Mouse (Mus musculus) liver, adult 2 months (tissue): ENCODE data around the gene Gfy. TPM values are rescaled to one million over a fixed set of nuclear protein-coding genes. Genes with fewer than 3 reads are reported as not detected.
"Not testable (repeated sequence)": the region's sequence is repeated elsewhere in the genome, so short reads cannot be mapped to it uniquely, and the experiment has no call there.

Experiments used
- DNase-seq: peaks from one replicate; pipeline ENCODE4 v3.0.0-alpha.2; 2011; ENCODE audit warnings: low read depth, low spot score; ENCODE audit errors: extremely low read depth
- H3K27ac ChIP-seq: fragments of 200-500 bp; replicated peaks from 2 replicates; pipeline ENCODE4 v1.5.1; 2012; ENCODE audit warnings: low read depth, mild to moderate bottlenecking, control low read depth, inconsistent platforms, low read length; ENCODE audit not compliant: insufficient read depth
- H3K27me3 ChIP-seq: fragments of 200-500 bp; 2 replicates; pipeline ENCODE4 v1.6.1; 2012; ENCODE audit warnings: mild to moderate bottlenecking, moderate library complexity, low read length, inconsistent platforms; ENCODE audit not compliant: control insufficient read depth, insufficient read depth
- H3K36me3 ChIP-seq: fragments of 200-500 bp; 2 replicates; pipeline ENCODE4 v1.6.1; 2012; ENCODE audit warnings: low read length, inconsistent platforms; ENCODE audit not compliant: control insufficient read depth, insufficient read depth
- H3K4me1 ChIP-seq: fragments of 200-500 bp; 2 replicates; pipeline ENCODE4 v1.6.1; 2011; ENCODE audit warnings: low read length; ENCODE audit not compliant: control insufficient read depth, insufficient read depth
- H3K4me3 ChIP-seq: fragments of 200-500 bp; 2 replicates; pipeline ENCODE4 v1.5.1; 2011; ENCODE audit warnings: low read depth, mild to moderate bottlenecking, control low read depth, low read length, moderate library complexity; ENCODE audit not compliant: insufficient read depth
- H3K79me2 ChIP-seq: fragments of 200-500 bp; 2 replicates; pipeline ENCODE4 v1.6.1; 2012; ENCODE audit warnings: inconsistent platforms, mild to moderate bottlenecking, low read length, moderate library complexity; ENCODE audit not compliant: control insufficient read depth, insufficient read depth
- H3K9ac ChIP-seq: fragments of 200-500 bp; 2 replicates; pipeline ENCODE4 v1.6.1; 2012; ENCODE audit warnings: low read depth, mild to moderate bottlenecking, control low read depth, inconsistent platforms, low read length
- CTCF ChIP-seq: fragments of 200-500 bp; IDR thresholded peaks from 2 replicates; pipeline ENCODE4 v1.5.1; 2011; ENCODE audit warnings: low read depth, low read length, control low read depth
- POLR2A ChIP-seq: fragments of 200-500 bp; IDR thresholded peaks from 2 replicates; pipeline ENCODE4 v1.6.1; 2011; ENCODE audit warnings: low read length, control low read depth; ENCODE audit not compliant: insufficient read depth; ENCODE audit errors: extremely low read depth
- WGBS: fragments of 180-500 bp; shearing (Covaris S2); methylation state at CpG from one replicate; pipeline ENCODE4 v1.1.7; 2018; 5-methylcytosine and 5-hydroxymethylcytosine counted together
- polyA plus RNA-seq: library from polyadenylated mRNA; depleted of rRNA; stranded (reverse); fragments of >200 nt; gene quantifications from 2 replicates; pipeline ENCODE4 v1.2.3, GENCODE M21; 2012
- total RNA-seq: library from RNA; depleted of rRNA; stranded (reverse); fragments of >200 nt; gene quantifications from 2 replicates; pipeline ENCODE4 v1.2.3, GENCODE M21; 2014

The Gfy gene
- total and polyA plus RNA-seq, 2 experiments, result not detected

DNA sequence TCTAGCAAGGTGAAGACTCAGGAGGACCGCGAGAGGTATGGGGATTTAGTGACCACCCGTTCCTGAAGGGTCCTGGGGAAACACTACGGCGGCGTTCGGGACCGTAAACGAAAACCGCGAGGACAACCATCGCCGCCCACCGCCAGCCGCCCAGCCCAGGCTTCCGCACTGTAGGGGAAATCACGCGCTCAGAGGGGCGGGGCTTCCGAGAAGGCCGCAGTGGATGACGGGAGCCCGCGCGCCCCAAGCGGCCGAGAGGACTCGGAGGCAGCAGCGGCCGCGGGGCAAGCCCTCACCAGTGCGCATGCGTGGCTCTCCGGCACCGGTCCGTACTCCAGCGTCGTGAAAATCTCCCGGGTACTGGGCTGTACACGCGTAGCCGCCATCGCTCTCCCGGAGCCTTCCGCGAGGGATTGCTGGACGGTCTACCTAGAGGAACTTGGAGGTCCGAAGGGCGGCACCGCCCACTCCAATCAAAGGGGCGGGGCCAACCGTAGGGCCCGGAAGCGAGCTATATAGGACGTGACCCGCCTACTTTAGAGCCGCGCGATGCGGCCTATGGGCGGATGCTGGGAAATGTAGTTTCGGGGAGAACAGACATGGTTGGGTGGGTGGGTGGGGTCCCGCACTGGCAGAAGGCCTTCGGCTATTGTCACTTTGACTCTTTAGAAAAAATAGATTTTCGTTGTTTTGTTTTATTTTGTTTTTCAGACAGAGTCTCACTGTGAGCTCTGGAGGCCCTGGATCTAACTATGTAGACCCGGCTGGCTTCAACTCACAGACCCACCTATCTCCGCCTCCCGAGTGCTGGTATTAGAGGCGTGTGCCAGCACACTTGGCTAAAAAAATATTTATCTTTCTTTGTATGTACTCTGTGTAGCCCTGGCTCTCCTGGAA lies 25.0 kb downstream of the Gfy start, which contains the start of the genes Pih1d1 and Aldh16a1:
Gene Pih1d1, plus strand, starts transcription at position 208 of the 897 bp plus-strand sequence.
Gene Aldh16a1, minus strand, starts transcription at position 489 of the 897 bp plus-strand sequence.
- Histone ChIP-seq H3K9ac (peak within 1 kb of the TSS; percentile 99), H3K36me3 (no peaks in the 10 kb centered on the region), H3K79me2 (no peaks in the 10 kb centered on the region), H3K4me3 (peak within 1 kb of the TSS; percentile 85), H3K27me3 (no peaks in the 10 kb centered on the region), H3K27ac (peak within 1 kb of the TSS; percentile 97), H3K4me1 (peaks cover 5% of the 10 kb centered on the region; the same call in 1 of the 2 replicates)
- peak; percentile 82 for DNase-seq
- WGBS, result under 1% methylated on average over 69 of the region's 69 CpGs
- peak; percentile 90 for TF ChIP-seq POLR2A
- TF ChIP-seq CTCF, result peak; percentile 55

DNA sequence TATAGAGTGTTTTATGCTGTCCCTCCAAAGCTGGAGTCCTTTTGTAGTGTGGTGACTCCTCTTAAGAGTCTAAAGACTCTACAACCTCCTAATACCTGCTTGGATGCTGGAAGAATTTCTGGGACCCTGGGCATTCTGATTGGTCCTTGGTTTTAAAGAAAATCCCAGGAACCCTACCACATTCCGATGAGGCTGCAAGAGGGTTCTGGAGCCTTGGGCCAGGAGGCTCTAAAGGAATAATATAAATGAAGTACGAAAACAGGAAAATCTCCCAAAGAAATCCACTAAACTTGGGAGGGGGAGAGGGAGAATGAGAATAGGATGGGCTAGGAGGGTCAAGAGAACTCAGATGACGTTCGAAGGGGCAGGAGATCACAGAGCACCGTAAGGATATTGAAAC lies 25.8 kb downstream of the Gfy start:
- H3K36me3 ChIP-seq, result no peaks in the 10 kb centered on the region
- peak overlapping the region; percentile 97 for H3K27ac ChIP-seq
- H3K4me1 ChIP-seq, result peaks cover 9% of the 10 kb centered on the region
- TF ChIP-seq CTCF, result no peak
- no peak for TF ChIP-seq POLR2A
- H3K9ac ChIP-seq, result peak overlapping the region; percentile 99
- H3K27me3 ChIP-seq, result no peaks in the 10 kb centered on the region
- peak overlapping the region; percentile 85 for H3K4me3 ChIP-seq
- H3K79me2 ChIP-seq, result no peaks in the 10 kb centered on the region
- WGBS, result 2% methylated on average over 5 of the region's 5 CpGs
- no peak for DNase-seq

DNA sequence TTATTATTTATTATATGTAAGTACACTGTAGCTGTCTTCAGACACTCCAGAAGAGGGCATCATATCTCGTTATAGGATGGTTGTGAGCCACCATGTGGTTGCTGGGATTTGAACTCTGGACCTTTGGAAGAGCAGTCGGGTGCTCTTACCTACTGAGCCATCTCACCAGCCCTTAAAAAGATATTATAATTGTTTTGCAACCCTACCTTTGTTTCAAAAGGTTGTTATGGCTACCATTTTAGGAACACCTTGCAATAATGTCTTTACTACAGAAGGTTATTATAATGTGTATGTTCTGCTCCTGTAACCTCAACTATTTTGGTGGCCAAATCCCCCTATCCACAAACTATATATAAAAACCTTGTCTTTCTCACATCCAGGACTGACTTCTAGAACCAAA lies 26.3 kb downstream of the Gfy start:
- H3K9ac ChIP-seq, H3K27ac ChIP-seq, H3K4me3 ChIP-seq, H3K36me3 ChIP-seq, H3K27me3 ChIP-seq, DNase-seq, H3K79me2 ChIP-seq: not testable (repeated sequence)
- WGBS, result 73% methylated on average over 2 of the region's 2 CpGs
- peaks cover 13% of the 10 kb centered on the region for H3K4me1 ChIP-seq

DNA sequence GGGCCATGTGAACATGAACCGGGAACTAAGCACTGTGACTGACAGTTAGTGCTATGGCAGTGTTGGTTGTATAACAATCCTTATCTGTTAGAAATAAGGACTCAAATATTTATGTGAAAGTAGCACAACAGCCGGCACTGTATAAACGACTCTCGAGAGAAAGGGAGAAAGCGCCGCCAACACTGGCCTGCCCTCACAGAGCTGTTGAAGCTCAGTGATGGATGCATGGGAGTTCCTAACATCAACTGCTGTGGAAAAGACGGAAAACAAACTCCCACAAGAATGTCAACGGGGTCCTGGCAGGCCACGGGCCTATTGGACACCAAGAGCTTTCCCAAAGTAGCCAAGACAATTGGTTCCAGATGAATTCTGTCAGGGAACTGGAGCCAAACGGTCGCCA lies 28.1 kb downstream of the Gfy start:
- Histone ChIP-seq H3K79me2 (no peaks in the 10 kb centered on the region), H3K27me3 (no peaks in the 10 kb centered on the region), H3K9ac (no peak overlapping the region), H3K4me3 (no peak overlapping the region), H3K27ac (no peak overlapping the region), H3K36me3 (no peaks in the 10 kb centered on the region), H3K4me1 (peaks cover 16% of the 10 kb centered on the region)
- DNase-seq, result no peak
- 72% methylated on average over 11 of the region's 11 CpGs for WGBS
- TF ChIP-seq POLR2A, result no peak
- no peak for TF ChIP-seq CTCF

- H3K27ac ChIP-seq, result peak overlapping the region; percentile 28
These were observed 29.0 kb downstream of the Gfy start for GRCm38 (mm10) chr7:45150321-45150720.

GRCm38 (mm10) chr7:45149545-45149944 lies 29.8 kb downstream of the Gfy start:
- H3K4me3 ChIP-seq, result no peak overlapping the region
- WGBS, result 92% methylated on average over 6 of the region's 6 CpGs
- peaks cover 16% of the 10 kb centered on the region for H3K4me1 ChIP-seq
- H3K79me2 ChIP-seq, result no peaks in the 10 kb centered on the region
- DNase-seq, result no peak
- H3K27ac ChIP-seq, result peak overlapping the region; percentile 92
- TF ChIP-seq POLR2A (no peak), CTCF (no peak)
- H3K9ac ChIP-seq, result no peak overlapping the region
- peaks cover 8% of the 10 kb centered on the region; the same call in 1 of the 2 replicates for H3K36me3 ChIP-seq
- no peaks in the 10 kb centered on the region for H3K27me3 ChIP-seq

More at GRCm38 (mm10) chr7:45150321-45150720, 29.0 kb downstream of the Gfy start:
- WGBS, result 89% methylated on average over 4 of the region's 4 CpGs
- H3K4me1 ChIP-seq, result peaks cover 16% of the 10 kb centered on the region
- no peak overlapping the region for H3K4me3 ChIP-seq
- no peak for DNase-seq
- no peak overlapping the region for H3K9ac ChIP-seq
- peaks cover 5% of the 10 kb centered on the region; the same call in 1 of the 2 replicates for H3K36me3 ChIP-seq
- H3K79me2 ChIP-seq, result no peaks in the 10 kb centered on the region
- no peak for TF ChIP-seq POLR2A
- no peak for TF ChIP-seq CTCF
- H3K27me3 ChIP-seq, result no peaks in the 10 kb centered on the region
